Mouse (Mus musculus) kidney, adult 2 months (tissue): ENCODE data around the gene Syt17.

Source experiments
- CTCF ChIP-seq: fragments of 200-500 bp; conservative IDR thresholded peaks from 2 replicates; pipeline ENCODE4 v1.5.1; 2011; ENCODE audit warnings: low read depth, mild to moderate bottlenecking, control low read depth, low read length, moderate library complexity, mixed read lengths; ENCODE audit not compliant: insufficient read depth, insufficient read length
- POLR2A ChIP-seq: fragments of 200-500 bp; IDR thresholded peaks from one replicate; pipeline ENCODE4 v1.6.1; 2011; ENCODE audit warnings: low read depth, low read length, control low read depth

DNA sequence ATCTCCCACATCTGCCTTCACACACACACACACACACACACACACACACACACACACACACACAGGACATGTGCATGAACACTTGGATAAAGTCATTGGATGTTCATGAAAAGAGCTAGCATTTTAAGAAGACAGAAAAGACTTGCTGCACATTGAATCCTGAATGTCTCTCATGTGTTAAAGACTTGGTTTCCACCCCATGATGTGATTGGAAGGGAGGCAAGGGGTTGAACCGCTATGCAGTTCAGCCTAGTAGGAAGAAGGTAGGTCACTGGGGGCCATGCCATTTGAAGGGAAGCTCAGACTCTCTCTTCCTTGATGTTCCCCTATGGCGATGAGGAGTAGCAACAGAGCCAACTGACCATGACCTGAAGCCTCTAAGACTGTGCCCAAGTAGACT lies 34.0 kb upstream of the Syt17 start:
- no peak for TF ChIP-seq CTCF
- no peak for TF ChIP-seq POLR2A
